Mouse (Mus musculus): Measurements from ENCODE around the gene 2610528A11Rik. TPM values are rescaled to one million over a fixed set of nuclear protein-coding genes. Genes with fewer than 3 reads are reported as not detected.
A peak's percentile ranks its signal among the peaks of the same experiment; 100 is the strongest.
"Not testable (repeated sequence)": the region's sequence is repeated elsewhere in the genome, so short reads cannot be mapped to it uniquely, and the experiment has no call there.

2610528A11Rik gene
- 29.9 and 30.1 TPM in 2 replicates for polyA plus RNA-seq (2015; fragmentation: Nextera tagmentation; extraction: Ambion mirVana)

GRCm38 (mm10) chr14:37113922-37114321 is at the start of gene 2610528A11Rik:
TSS of gene 2610528A11Rik (minus strand) at chr14:37114022.
- no peak for ATAC-seq (ENCODE audit: insufficient number of reproducible peaks, low FRiP score, low TSS enrichment, low read depth)
- H3K9me3 ChIP-seq, result no peaks in the 10 kb centered on the region
- no peaks in the 10 kb centered on the region for H3K36me3 ChIP-seq
- no peak within 1 kb of the TSS for H3K27ac ChIP-seq
- H3K4me3 ChIP-seq, result no peak within 1 kb of the TSS
- peaks cover 3% of the 10 kb centered on the region for H3K4me1 ChIP-seq
- no peak within 1 kb of the TSS for H3K4me2 ChIP-seq
- H3K9ac ChIP-seq, result no peak within 1 kb of the TSS
- WGBS, result 46% methylated on average over 3 of the region's 3 CpGs
- no peaks in the 10 kb centered on the region for H3K27me3 ChIP-seq

GRCm38 (mm10) chr14:37163277-37163956 is 49.6 kb upstream of the 2610528A11Rik start:
- ATAC-seq (ENCODE audit: insufficient number of reproducible peaks, low FRiP score, low TSS enrichment, low read depth), result no peak
- no peak overlapping the region for H3K4me2 ChIP-seq
- H3K4me3 ChIP-seq, result no peak overlapping the region
- H3K9me3 ChIP-seq, result no peaks in the 10 kb centered on the region
- 71% methylated on average over 4 of the region's 4 CpGs for WGBS
- no peaks in the 10 kb centered on the region for H3K36me3 ChIP-seq
- H3K27ac ChIP-seq, result no peak overlapping the region
- H3K9ac ChIP-seq, result no peak overlapping the region
- H3K27me3 ChIP-seq, result no peaks in the 10 kb centered on the region
- no peaks in the 10 kb centered on the region for H3K4me1 ChIP-seq

- Histone ChIP-seq H3K4me1 (no peaks in the 10 kb centered on the region), H3K27me3 (no peaks in the 10 kb centered on the region), H3K9ac (no peak overlapping the region), H3K9me3 (no peaks in the 10 kb centered on the region), H3K27ac (no peak overlapping the region), H3K4me3 (no peak overlapping the region), H3K36me3 (no peaks in the 10 kb centered on the region), H3K4me2 (no peak overlapping the region)
- WGBS, result 95% methylated on average over 1 of the region's 1 CpGs
- no peak for ATAC-seq (ENCODE audit: insufficient number of reproducible peaks, low FRiP score, low TSS enrichment, low read depth)
These were observed 40.6 kb upstream of the 2610528A11Rik start for GRCm38 (mm10) chr14:37154391-37154790.

GRCm38 (mm10) chr14:37139051-37139710 is 25.4 kb upstream of the 2610528A11Rik start:
- Histone ChIP-seq H3K4me3 (no peak overlapping the region), H3K27ac (no peak overlapping the region), H3K9ac (no peak overlapping the region), H3K27me3 (no peaks in the 10 kb centered on the region), H3K9me3 (no peaks in the 10 kb centered on the region), H3K4me2 (no peak overlapping the region), H3K4me1 (peaks cover 1% of the 10 kb centered on the region; the same call in 1 of the 2 replicates), H3K36me3 (no peaks in the 10 kb centered on the region)
- WGBS, result 78% methylated on average over 8 of the region's 8 CpGs
- no peak for ATAC-seq (ENCODE audit: insufficient number of reproducible peaks, low FRiP score, low TSS enrichment, low read depth)

GRCm38 (mm10) chr14:37137596-37137995 is 23.8 kb upstream of the 2610528A11Rik start:
- 60% methylated on average over 2 of the region's 3 CpGs for WGBS
- not testable (repeated sequence) for ATAC-seq (ENCODE audit: insufficient number of reproducible peaks, low FRiP score, low TSS enrichment, low read depth); H3K9ac ChIP-seq; H3K4me3 ChIP-seq; H3K4me1 ChIP-seq; H3K9me3 ChIP-seq; H3K27me3 ChIP-seq; H3K27ac ChIP-seq; H3K4me2 ChIP-seq; H3K36me3 ChIP-seq

- Histone ChIP-seq H3K27me3 (no peaks in the 10 kb centered on the region), H3K4me1 (peaks cover 3% of the 10 kb centered on the region; the same call in 1 of the 2 replicates), H3K9ac (no peak overlapping the region), H3K36me3 (peaks cover 15% of the 10 kb centered on the region), H3K9me3 (no peaks in the 10 kb centered on the region), H3K4me3 (no peak overlapping the region), H3K4me2 (no peak overlapping the region), H3K27ac (no peak overlapping the region)
- WGBS, result 81% methylated on average over 4 of the region's 4 CpGs
- no peak for ATAC-seq (ENCODE audit: insufficient number of reproducible peaks, low FRiP score, low TSS enrichment, low read depth)
These were observed 22.3 kb upstream of the 2610528A11Rik start for GRCm38 (mm10) chr14:37136110-37136509.

GRCm38 (mm10) chr14:37135671-37136070 is 21.8 kb upstream of the 2610528A11Rik start:
- Histone ChIP-seq H3K36me3 (peaks cover 19% of the 10 kb centered on the region), H3K9me3 (no peaks in the 10 kb centered on the region), H3K4me2 (peak overlapping the region; percentile 57), H3K27ac (no peak overlapping the region), H3K4me3 (peak overlapping the region; percentile 86), H3K9ac (peak overlapping the region; percentile 87; the same call in 1 of the 2 replicates), H3K4me1 (peaks cover 3% of the 10 kb centered on the region; the same call in 1 of the 2 replicates), H3K27me3 (no peaks in the 10 kb centered on the region)
- WGBS, result 2% methylated on average over 10 of the region's 10 CpGs
- ATAC-seq (ENCODE audit: insufficient number of reproducible peaks, low FRiP score, low TSS enrichment, low read depth), result no peak

- H3K27ac ChIP-seq, result peak within 1 kb of the TSS; percentile 87
- H3K4me3 ChIP-seq, result peak within 1 kb of the TSS; percentile 86
- peak within 1 kb of the TSS; percentile 57 for H3K4me2 ChIP-seq
- H3K9ac ChIP-seq, result peak within 1 kb of the TSS; percentile 87
- H3K27me3 ChIP-seq, result no peaks in the 10 kb centered on the region
- peaks cover 3% of the 10 kb centered on the region; the same call in 1 of the 2 replicates for H3K4me1 ChIP-seq
- H3K9me3 ChIP-seq, result no peaks in the 10 kb centered on the region
- peak; percentile 99 for ATAC-seq (ENCODE audit: insufficient number of reproducible peaks, low FRiP score, low TSS enrichment, low read depth)
- under 1% methylated on average over 38 of the region's 38 CpGs for WGBS
- H3K36me3 ChIP-seq, result peaks cover 24% of the 10 kb centered on the region
These were observed 21.3 kb upstream of the 2610528A11Rik start, which contains the start of gene Ghitm for GRCm38 (mm10) chr14:37135127-37135593. TSS of gene Ghitm (minus strand) at chr14:37135272.

GRCm38 (mm10) chr14:37134304-37135126 is 20.7 kb upstream of the 2610528A11Rik start:
- Histone ChIP-seq H3K27me3 (no peaks in the 10 kb centered on the region), H3K9ac (peak overlapping the region; percentile 87), H3K9me3 (no peaks in the 10 kb centered on the region), H3K4me3 (peak overlapping the region; percentile 86), H3K4me2 (peak overlapping the region; percentile 55), H3K36me3 (peaks cover 26% of the 10 kb centered on the region), H3K4me1 (peaks cover 3% of the 10 kb centered on the region; the same call in 1 of the 2 replicates), H3K27ac (peak overlapping the region; percentile 87)
- peak; percentile 9; the same call in 1 of the 2 replicates for ATAC-seq (ENCODE audit: insufficient number of reproducible peaks, low FRiP score, low TSS enrichment, low read depth)
- 2% methylated on average over 40 of the region's 40 CpGs for WGBS

GRCm38 (mm10) chr14:37127652-37128051 is 13.8 kb upstream of the 2610528A11Rik start:
- no peak overlapping the region for H3K27ac ChIP-seq
- H3K4me3 ChIP-seq, result no peak overlapping the region
- H3K36me3 ChIP-seq, result peaks cover 73% of the 10 kb centered on the region
- H3K9me3 ChIP-seq, result no peaks in the 10 kb centered on the region
- no peaks in the 10 kb centered on the region for H3K4me1 ChIP-seq
- ATAC-seq (ENCODE audit: insufficient number of reproducible peaks, low FRiP score, low TSS enrichment, low read depth), result no peak
- WGBS, result 44% methylated on average over 4 of the region's 4 CpGs
- H3K4me2 ChIP-seq, result no peak overlapping the region
- no peaks in the 10 kb centered on the region for H3K27me3 ChIP-seq
- no peak overlapping the region for H3K9ac ChIP-seq

- 90% methylated on average over 4 of the region's 4 CpGs for WGBS
- no peak overlapping the region for H3K4me2 ChIP-seq
These were observed 5.4 kb upstream of the 2610528A11Rik start for GRCm38 (mm10) chr14:37119233-37119632.

More at GRCm38 (mm10) chr14:37119233-37119632, 5.4 kb upstream of the 2610528A11Rik start:
- no peak for ATAC-seq (ENCODE audit: insufficient number of reproducible peaks, low FRiP score, low TSS enrichment, low read depth)
- H3K27ac ChIP-seq, result no peak overlapping the region
- H3K9me3 ChIP-seq, result no peaks in the 10 kb centered on the region
- H3K36me3 ChIP-seq, result peaks cover 13% of the 10 kb centered on the region
- H3K9ac ChIP-seq, result no peak overlapping the region
- H3K27me3 ChIP-seq, result no peaks in the 10 kb centered on the region
- H3K4me1 ChIP-seq, result no peaks in the 10 kb centered on the region
- H3K4me3 ChIP-seq, result no peak overlapping the region
